Mouse (Mus musculus): ENCODE data around the gene Prpf39.

The Prpf39 gene

GRCm38 (mm10) chr12:65036190-65036870 lies at the start of gene Prpf39:
Gene Prpf39 (plus strand): TSS chr12:65036333.
- DNase-seq (ENCODE audit: low spot score), result peak; percentile 93

GRCm38 (mm10) chr12:65007725-65008124 lies 28.4 kb upstream of the Prpf39 start:
- DNase-seq (ENCODE audit: low spot score), result no peak

GRCm38 (mm10) chr12:65022842-65023241 lies 13.3 kb upstream of the Prpf39 start:
- no peak for DNase-seq (ENCODE audit: low spot score)

- DNase-seq (ENCODE audit: low spot score), result no peak
These were observed 319 bp upstream of the Prpf39 start for GRCm38 (mm10) chr12:65035839-65036189.

GRCm38 (mm10) chr12:65036892-65037545 lies 886 bp downstream of the Prpf39 start:
- peak; percentile 39 for DNase-seq (ENCODE audit: low spot score)

- peak; percentile 2 for DNase-seq (ENCODE audit: low spot score)
These were observed 1.4 kb downstream of the Prpf39 start for GRCm38 (mm10) chr12:65037546-65037937.

GRCm38 (mm10) chr12:65048799-65049198 lies 12.7 kb downstream of the Prpf39 start:
- no peak for DNase-seq (ENCODE audit: low spot score)

- no peak for DNase-seq (ENCODE audit: low spot score)
These were observed 22.1 kb downstream of the Prpf39 start for GRCm38 (mm10) chr12:65058203-65058602.

- no peak for DNase-seq (ENCODE audit: low spot score)
These were observed 24.9 kb downstream of the Prpf39 start for GRCm38 (mm10) chr12:65061082-65061481.

- no peak for DNase-seq (ENCODE audit: low spot score)
These were observed 29.1 kb downstream of the Prpf39 start for GRCm38 (mm10) chr12:65065241-65065640.

- DNase-seq (ENCODE audit: low spot score), result no peak
These were observed 30.1 kb downstream of the Prpf39 start for GRCm38 (mm10) chr12:65066234-65066633.

- DNase-seq (ENCODE audit: low spot score), result no peak
These were observed 32.3 kb downstream of the Prpf39 start for GRCm38 (mm10) chr12:65068409-65068808.

- DNase-seq (ENCODE audit: low spot score), result peak; percentile 74
These were observed 36.9 kb downstream of the Prpf39 start for GRCm38 (mm10) chr12:65072911-65073610.

GRCm38 (mm10) chr12:65073611-65074178 lies 37.6 kb downstream of the Prpf39 start, which contains the start of gene Fkbp3:
Gene Fkbp3 (minus strand): TSS chr12:65074007.
- peak; percentile 98 for DNase-seq (ENCODE audit: low spot score)

GRCm38 (mm10) chr12:65074651-65075050 lies 38.5 kb downstream of the Prpf39 start:
- peak; percentile 13 for DNase-seq (ENCODE audit: low spot score)

GRCm38 (mm10) chr12:65075085-65075732 lies 39.1 kb downstream of the Prpf39 start, which contains the start of gene Fancm:
Gene Fancm (plus strand): TSS chr12:65075603.
- DNase-seq (ENCODE audit: low spot score), result peak; percentile 97

GRCm38 (mm10) chr12:65075733-65076310 lies 39.7 kb downstream of the Prpf39 start:
- DNase-seq (ENCODE audit: low spot score), result peak; percentile 40

GRCm38 (mm10) chr12:65076906-65077305 lies 40.8 kb downstream of the Prpf39 start:
- no peak for DNase-seq (ENCODE audit: low spot score)

GRCm38 (mm10) chr12:65108746-65109145 lies 72.6 kb downstream of the Prpf39 start:
- no peak for DNase-seq (ENCODE audit: low spot score)

- DNase-seq (ENCODE audit: low spot score), result no peak
These were observed 75.4 kb downstream of the Prpf39 start for GRCm38 (mm10) chr12:65111503-65111902.

GRCm38 (mm10) chr12:65112811-65113210 lies 76.7 kb downstream of the Prpf39 start:
- DNase-seq (ENCODE audit: low spot score), result no peak

Measured in embryo, embryonic 10.5 days (tissue).